Mouse (Mus musculus) effector memory CD4-positive, alpha-beta T cell, adult 7 months (primary cell): ENCODE results near the gene Ttf2. TPM values are rescaled to one million over a fixed set of nuclear protein-coding genes. Genes with fewer than 3 reads are reported as not detected.

Experiments
- polyA plus RNA-seq: library from polyadenylated mRNA; unstranded; fragments of 100-300 nt; shearing (Covaris generic); gene quantifications from one replicate; pipeline ENCODE4 v1.2.1, GENCODE M21; 2017

The Ttf2 gene
- 6.8 TPM for polyA plus RNA-seq

GRCm38 (mm10) chr3:100969176-100969917 is at the start of gene Ttf2:
Gene Ttf2, minus strand, starts transcription at chr3:100969663.

GRCm38 (mm10) chr3:100921825-100922505 is 47.5 kb downstream of the Ttf2 start, which contains the start of gene Trim45:
Gene Trim45, plus strand, starts transcription at chr3:100922202.

Other genes with a start within 250 kb of the Ttf2 start
- gene Vtcn1, start 144.2 kb downstream of the Ttf2 start, polyA plus RNA-seq: not detected
- 0.28 TPM for gene Trim45, start 47.5 kb downstream of the Ttf2 start, polyA plus RNA-seq
- gene Cd101, start 59.9 kb upstream of the Ttf2 start, polyA plus RNA-seq: 22.5 TPM
- 1.0 TPM for gene Ptgfrn, start 140.6 kb upstream of the Ttf2 start, polyA plus RNA-seq